Mouse (Mus musculus): Measurements from ENCODE around the gene Mrps7.

- no peak for TF ChIP-seq CTCF (IDR thresholded peaks at IDR 0.05; ENCODE audit: extremely low read depth, insufficient read length, insufficient replicate concordance, low read depth, low read length)
- TF ChIP-seq POLR2A (IDR thresholded peaks at IDR 0.05; ENCODE audit: low read depth, low read length): no peak
Observed at GRCm38 (mm10) chr11:115586403-115586802, 17.3 kb upstream of the Mrps7 start.

All from small intestine, adult 2 months (tissue).